ENCODE assay signal across 17 mouse cellular contexts in the genomic region with DNA sequence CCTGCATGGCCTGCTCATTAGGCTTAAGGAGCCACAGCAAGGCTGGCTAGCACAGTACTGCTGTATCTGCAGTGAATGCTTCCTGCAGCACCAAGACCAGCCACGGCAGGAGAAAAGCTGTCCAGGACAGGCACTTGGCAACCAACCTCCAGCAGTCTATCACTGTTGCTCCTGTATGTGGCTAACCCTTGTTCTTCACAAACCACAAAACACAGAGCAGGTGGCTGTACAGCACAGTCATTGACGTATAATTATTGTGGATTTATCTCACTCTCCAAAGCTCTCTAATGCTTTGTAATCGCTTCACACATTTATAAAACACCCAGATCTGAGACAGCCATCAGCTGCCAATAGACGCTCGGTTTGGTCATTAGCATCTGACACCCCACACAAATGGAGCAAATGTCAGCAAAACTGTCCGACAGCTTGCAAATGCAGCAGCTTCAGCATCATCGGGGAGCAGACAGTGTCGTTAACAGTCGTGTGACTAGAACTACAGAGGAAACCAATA.
DNase-seq lines count a peak whose midpoint lies in the region; ATAC-seq and TF ChIP-seq lines count a peak whose summit lies in the region.
"Had no signal": no experiment of that assay in that cellular context is flagged by ENCODE, and none has a peak within 500 bp of the region (broad histone marks: within the 10 kb centered on the region; RNA-seq: fewer than 3 reads in every experiment).

No protein-coding gene starts in this region.

- H3K4me3 ChIP-seq in hindbrain, embryonic 13.5 days: no peak overlapping the region
- H3K4me3 ChIP-seq in hindbrain, embryonic 10.5 days: no peak overlapping the region
- H3K4me3 ChIP-seq in forebrain, embryonic 15.5 days: no peak overlapping the region
- no peak overlapping the region for H3K4me3 ChIP-seq in stomach, postnatal 0 days (ENCODE audit: low read depth, low read length)
- H3K4me3 ChIP-seq: embryonic facial prominence, embryonic 15.5 days; neural tube, embryonic 13.5 days; stomach, embryonic 15.5 days had no signal

- peaks cover 5% of the 10 kb centered on the region; the same call in 1 of the 2 replicates for H3K4me1 ChIP-seq in hindbrain, embryonic 13.5 days (replicated peaks)
- no peaks in the 10 kb centered on the region for H3K4me1 ChIP-seq in hindbrain, embryonic 10.5 days (replicated peaks)
- peaks cover 10% of the 10 kb centered on the region for H3K4me1 ChIP-seq in forebrain, embryonic 15.5 days
- no peaks in the 10 kb centered on the region for H3K4me1 ChIP-seq in stomach, postnatal 0 days (replicated peaks; ENCODE audit: control insufficient read depth, insufficient read depth)
- H3K4me1 ChIP-seq: embryonic facial prominence, embryonic 15.5 days; neural tube, embryonic 13.5 days; stomach, embryonic 15.5 days had no signal

- no peak overlapping the region for H3K4me2 ChIP-seq in hindbrain, embryonic 13.5 days
- no peak overlapping the region for H3K4me2 ChIP-seq in forebrain, embryonic 15.5 days (replicated peaks)
- no peak overlapping the region for H3K4me2 ChIP-seq in stomach, postnatal 0 days (replicated peaks; ENCODE audit: low read depth)
- H3K4me2 ChIP-seq: embryonic facial prominence, embryonic 15.5 days; neural tube, embryonic 13.5 days; stomach, embryonic 15.5 days had no signal

- H3K27me3 ChIP-seq in hindbrain, embryonic 13.5 days: no peaks in the 10 kb centered on the region
- H3K27me3 ChIP-seq in hindbrain, embryonic 10.5 days (ENCODE audit: insufficient read depth, poor library complexity, severe bottlenecking): no peaks in the 10 kb centered on the region
- no peaks in the 10 kb centered on the region for H3K27me3 ChIP-seq in forebrain, embryonic 15.5 days
- H3K27me3 ChIP-seq in stomach, postnatal 0 days (ENCODE audit: control insufficient read depth, insufficient read depth, low read length): no peaks in the 10 kb centered on the region
- H3K27me3 ChIP-seq: CH12.LX; embryonic facial prominence, embryonic 15.5 days; neural tube, embryonic 13.5 days; stomach, embryonic 15.5 days had no signal

- ATAC-seq in hindbrain, embryonic 13.5 days (ENCODE audit: low FRiP score): peak; percentile 32; the same call in 1 of the 2 replicates
- peak; percentile 73 for ATAC-seq in common myeloid progenitor, adult 5-6 weeks (replicated peaks; ENCODE audit: low read depth, poor library complexity, severe bottlenecking)
- ATAC-seq in forebrain, embryonic 15.5 days (replicated peaks): peak; percentile 97
- no peak for ATAC-seq in stomach, postnatal 0 days (ENCODE audit: low FRiP score, low TSS enrichment)

- no peak for TF ChIP-seq CTCF in stomach, postnatal 0 days (IDR thresholded peaks at IDR 0.05; ENCODE audit: low read depth)

- H3K27ac ChIP-seq in hindbrain, embryonic 13.5 days: peak overlapping the region; percentile 40
- H3K27ac ChIP-seq in hindbrain, embryonic 10.5 days: no peak overlapping the region
- peak overlapping the region; percentile 60 for H3K27ac ChIP-seq in forebrain, embryonic 15.5 days (replicated peaks)
- H3K27ac ChIP-seq in stomach, postnatal 0 days (replicated peaks): no peak overlapping the region
- H3K27ac ChIP-seq: embryonic facial prominence, embryonic 15.5 days; neural tube, embryonic 13.5 days; stomach, embryonic 15.5 days had no signal

- WGBS in hindbrain, embryonic 13.5 days: 52% methylated on average over 9 of the region's 9 CpGs
- WGBS in hindbrain, embryonic 10.5 days: 81% methylated on average over 9 of the region's 9 CpGs
- WGBS in forebrain, embryonic 15.5 days: 12% methylated on average over 9 of the region's 9 CpGs
- WGBS in stomach, postnatal 0 days: 69% methylated on average over 9 of the region's 9 CpGs

- no peaks in the 10 kb centered on the region for H3K36me3 ChIP-seq in hindbrain, embryonic 13.5 days
- no peaks in the 10 kb centered on the region for H3K36me3 ChIP-seq in hindbrain, embryonic 10.5 days
- H3K36me3 ChIP-seq in forebrain, embryonic 15.5 days: no peaks in the 10 kb centered on the region
- H3K36me3 ChIP-seq in stomach, postnatal 0 days (ENCODE audit: control insufficient read depth, insufficient read depth, low read length): no peaks in the 10 kb centered on the region
- H3K36me3 ChIP-seq: embryonic facial prominence, embryonic 15.5 days; neural tube, embryonic 13.5 days; stomach, embryonic 15.5 days had no signal

- DNase-seq in hindbrain, embryonic 10.5 days (ENCODE audit: low spot score): no peak
- DNase-seq in layer of hippocampus, postnatal 36 days: peak; percentile 6 to 7
- no peak for DNase-seq in spleen, postnatal 4 days (ENCODE audit: low spot score in 2 of 2)
- DNase-seq in left cerebral cortex, adult 8-10 months (ENCODE audit: low spot score in 2 of 2): no peak
- DNase-seq in stomach, postnatal 0 days (ENCODE audit: low spot score): no peak
- DNase-seq: adrenal gland, adult 8-10 months; cerebellum, adult 11 months; kidney, postnatal 10 days; lung, adult 2 months; right cerebral cortex, postnatal 25 days had no signal

- no peak overlapping the region for H3K9ac ChIP-seq in hindbrain, embryonic 13.5 days
- H3K9ac ChIP-seq in forebrain, embryonic 15.5 days (replicated peaks): no peak overlapping the region
- no peak overlapping the region for H3K9ac ChIP-seq in stomach, postnatal 0 days (ENCODE audit: low read length)
- H3K9ac ChIP-seq: embryonic facial prominence, embryonic 15.5 days; neural tube, embryonic 13.5 days; stomach, embryonic 15.5 days had no signal

- TF ChIP-seq EP300 in stomach, postnatal 0 days (optimal IDR thresholded peaks at IDR 0.05): no peak

- no peaks in the 10 kb centered on the region for H3K9me3 ChIP-seq in hindbrain, embryonic 13.5 days
- no peaks in the 10 kb centered on the region for H3K9me3 ChIP-seq in hindbrain, embryonic 10.5 days
- no peaks in the 10 kb centered on the region for H3K9me3 ChIP-seq in forebrain, embryonic 15.5 days
- no peaks in the 10 kb centered on the region for H3K9me3 ChIP-seq in stomach, postnatal 0 days (ENCODE audit: control insufficient read depth, low read length)
- H3K9me3 ChIP-seq: embryonic facial prominence, embryonic 15.5 days; neural tube, embryonic 13.5 days; stomach, embryonic 15.5 days had no signal

Comparison
In these comparisons a context has a peak if more than half of its experiments do, and no peak if none do; other contexts are left out.
1. H3K27ac ChIP-seq: peak in hindbrain, embryonic 13.5 days (single experiment) and forebrain, embryonic 15.5 days (single experiment); none in hindbrain, embryonic 10.5 days (single experiment) and stomach, postnatal 0 days (single experiment).
2. DNase-seq: peak in layer of hippocampus, postnatal 36 days (2 of 2); none in hindbrain, embryonic 10.5 days (single experiment), spleen, postnatal 4 days (0 of 2), left cerebral cortex, adult 8-10 months (0 of 2) and stomach, postnatal 0 days (single experiment).